Mouse (Mus musculus): ENCODE measurements at regions not wholly inside any gene's neighbourhood (a gene's known extent, or its start where the extent isn't known, plus 50 kb on each side); places are given as distances from the start of the nearest gene placed in this dataset.

GRCm38 (mm10) chr8:103470316-103470715 is 631.1 kb upstream of the Cdh5 start:
- WGBS = 71% methylated on average over 4 of the region's 4 CpGs
- H3K36me3 ChIP-seq (ENCODE audit: control insufficient read depth, insufficient read depth, low read length) = no peaks in the 10 kb centered on the region
- peaks cover 7% of the 10 kb centered on the region for H3K4me1 ChIP-seq (ENCODE audit: control insufficient read depth, insufficient read depth, low read length)
- TF ChIP-seq POLR2A (IDR thresholded peaks at IDR 0.05; ENCODE audit: extremely low read depth, insufficient read depth, low read length) (no peak), CTCF (IDR thresholded peaks at IDR 0.05; ENCODE audit: low read depth, low read length) (no peak)
- H3K4me3 ChIP-seq (ENCODE audit: insufficient read depth, low read depth, low read length) = no peak overlapping the region
- H3K79me2 ChIP-seq (ENCODE audit: control insufficient read depth, insufficient read depth, low read length) = no peaks in the 10 kb centered on the region
- H3K27ac ChIP-seq (replicated peaks; ENCODE audit: insufficient read depth, low read depth, low read length) = no peak overlapping the region
- no peak overlapping the region for H3K9ac ChIP-seq (ENCODE audit: low read depth, low read length)
- H3K27me3 ChIP-seq (ENCODE audit: control insufficient read depth, insufficient read depth, low read length) = no peaks in the 10 kb centered on the region
- no peak for DNase-seq (ENCODE audit: extremely low read depth, low read depth, low spot score)

- no peak for TF ChIP-seq CTCF (IDR thresholded peaks at IDR 0.05; ENCODE audit: low read depth, low read length)
- TF ChIP-seq POLR2A (IDR thresholded peaks at IDR 0.05; ENCODE audit: extremely low read depth, insufficient read depth, low read length) = no peak
- Histone ChIP-seq H3K36me3 (ENCODE audit: control insufficient read depth, insufficient read depth, low read length) (no peaks in the 10 kb centered on the region), H3K9ac (ENCODE audit: low read depth, low read length) (no peak overlapping the region), H3K4me3 (ENCODE audit: insufficient read depth, low read depth, low read length) (no peak overlapping the region), H3K27me3 (ENCODE audit: control insufficient read depth, insufficient read depth, low read length) (no peaks in the 10 kb centered on the region), H3K27ac (replicated peaks; ENCODE audit: insufficient read depth, low read depth, low read length) (no peak overlapping the region), H3K4me1 (ENCODE audit: control insufficient read depth, insufficient read depth, low read length) (no peaks in the 10 kb centered on the region), H3K79me2 (ENCODE audit: control insufficient read depth, insufficient read depth, low read length) (no peaks in the 10 kb centered on the region)
- no peak for DNase-seq (ENCODE audit: extremely low read depth, low read depth, low spot score)
- 86% methylated on average over 12 of the region's 12 CpGs for WGBS
Measured at GRCm38 (mm10) chr8:103475816-103476797, 625.3 kb upstream of the Cdh5 start.

GRCm38 (mm10) chr8:103482033-103482720 is 619.2 kb upstream of the Cdh5 start:
- Histone ChIP-seq H3K4me1 (ENCODE audit: control insufficient read depth, insufficient read depth, low read length) (no peaks in the 10 kb centered on the region; the same call in 1 of the 2 replicates), H3K27ac (replicated peaks; ENCODE audit: insufficient read depth, low read depth, low read length) (no peak overlapping the region), H3K9ac (ENCODE audit: low read depth, low read length) (no peak overlapping the region), H3K27me3 (ENCODE audit: control insufficient read depth, insufficient read depth, low read length) (no peaks in the 10 kb centered on the region), H3K36me3 (ENCODE audit: control insufficient read depth, insufficient read depth, low read length) (no peaks in the 10 kb centered on the region), H3K79me2 (ENCODE audit: control insufficient read depth, insufficient read depth, low read length) (no peaks in the 10 kb centered on the region), H3K4me3 (ENCODE audit: insufficient read depth, low read depth, low read length) (no peak overlapping the region)
- no peak for TF ChIP-seq CTCF (IDR thresholded peaks at IDR 0.05; ENCODE audit: low read depth, low read length)
- no peak for TF ChIP-seq POLR2A (IDR thresholded peaks at IDR 0.05; ENCODE audit: extremely low read depth, insufficient read depth, low read length)
- 59% methylated on average over 6 of the region's 6 CpGs for WGBS
- peak; percentile 20 for DNase-seq (ENCODE audit: extremely low read depth, low read depth, low spot score)

GRCm38 (mm10) chr8:103485441-103485840 is 616.0 kb upstream of the Cdh5 start:
- no peaks in the 10 kb centered on the region; the same call in 1 of the 2 replicates for H3K4me1 ChIP-seq (ENCODE audit: control insufficient read depth, insufficient read depth, low read length)
- no peaks in the 10 kb centered on the region for H3K27me3 ChIP-seq (ENCODE audit: control insufficient read depth, insufficient read depth, low read length)
- H3K27ac ChIP-seq (replicated peaks; ENCODE audit: insufficient read depth, low read depth, low read length) = no peak overlapping the region
- WGBS = 38% methylated on average over 5 of the region's 5 CpGs
- no peak overlapping the region for H3K4me3 ChIP-seq (ENCODE audit: insufficient read depth, low read depth, low read length)
- no peaks in the 10 kb centered on the region for H3K36me3 ChIP-seq (ENCODE audit: control insufficient read depth, insufficient read depth, low read length)
- H3K9ac ChIP-seq (ENCODE audit: low read depth, low read length) = no peak overlapping the region
- peak; percentile 72 for DNase-seq (ENCODE audit: extremely low read depth, low read depth, low spot score)
- no peaks in the 10 kb centered on the region for H3K79me2 ChIP-seq (ENCODE audit: control insufficient read depth, insufficient read depth, low read length)
- TF ChIP-seq POLR2A (IDR thresholded peaks at IDR 0.05; ENCODE audit: extremely low read depth, insufficient read depth, low read length) (no peak), CTCF (IDR thresholded peaks at IDR 0.05; ENCODE audit: low read depth, low read length) (no peak)

- no peaks in the 10 kb centered on the region for H3K4me1 ChIP-seq (ENCODE audit: control insufficient read depth, insufficient read depth, low read length)
- no peak overlapping the region for H3K9ac ChIP-seq (ENCODE audit: low read depth, low read length)
- TF ChIP-seq CTCF (IDR thresholded peaks at IDR 0.05; ENCODE audit: low read depth, low read length) = no peak
- TF ChIP-seq POLR2A (IDR thresholded peaks at IDR 0.05; ENCODE audit: extremely low read depth, insufficient read depth, low read length) = no peak
- no peak overlapping the region for H3K27ac ChIP-seq (replicated peaks; ENCODE audit: insufficient read depth, low read depth, low read length)
- H3K36me3 ChIP-seq (ENCODE audit: control insufficient read depth, insufficient read depth, low read length) = no peaks in the 10 kb centered on the region
- no peak overlapping the region for H3K4me3 ChIP-seq (ENCODE audit: insufficient read depth, low read depth, low read length)
- H3K27me3 ChIP-seq (ENCODE audit: control insufficient read depth, insufficient read depth, low read length) = no peaks in the 10 kb centered on the region
- WGBS = 77% methylated on average over 3 of the region's 3 CpGs
- no peaks in the 10 kb centered on the region for H3K79me2 ChIP-seq (ENCODE audit: control insufficient read depth, insufficient read depth, low read length)
- no peak for DNase-seq (ENCODE audit: extremely low read depth, low read depth, low spot score)
Measured at GRCm38 (mm10) chr8:103489411-103489810, 612.0 kb upstream of the Cdh5 start.
